In genomic region chr7:16344598-16344997, GRCm38 (mm10) we compare ENCODE assay signal across 18 mouse cellular contexts. TPM values are rescaled to one million over a fixed set of nuclear protein-coding genes. Genes with fewer than 3 reads are reported as not detected.
DNase-seq lines count a peak whose midpoint lies in the region; ATAC-seq and TF ChIP-seq lines count a peak whose summit lies in the region.
"Had no signal": no experiment of that assay in that cellular context is flagged by ENCODE, and none has a peak within 500 bp of the region (broad histone marks: within the 10 kb centered on the region; RNA-seq: fewer than 3 reads in every experiment).

No protein-coding gene starts in this region.

- no peak overlapping the region for H3K9ac ChIP-seq in midbrain, postnatal 0 days (replicated peaks; ENCODE audit: low read length, poor library complexity, severe bottlenecking)
- no peak overlapping the region; the same call in 1 of the 2 replicates for H3K9ac ChIP-seq in midbrain, embryonic 13.5 days (replicated peaks)
- H3K9ac ChIP-seq: embryonic facial prominence, embryonic 12.5 days; forebrain, embryonic 13.5 days; forebrain, embryonic 15.5 days had no signal

- no peak for ATAC-seq in midbrain, postnatal 0 days (ENCODE audit: low FRiP score)
- ATAC-seq in midbrain, embryonic 13.5 days: no peak
- ATAC-seq: forebrain, embryonic 13.5 days; forebrain, embryonic 15.5 days had no signal

- no peak overlapping the region for H3K27ac ChIP-seq in midbrain, postnatal 0 days (ENCODE audit: low read depth, low read length)
- H3K27ac ChIP-seq in midbrain, embryonic 13.5 days: no peak overlapping the region
- H3K27ac ChIP-seq: embryonic facial prominence, embryonic 10.5 days; embryonic facial prominence, embryonic 12.5 days; forebrain, embryonic 13.5 days; forebrain, embryonic 15.5 days had no signal

- 73% methylated on average over 3 of the region's 3 CpGs for WGBS in midbrain, postnatal 0 days
- 80% methylated on average over 3 of the region's 3 CpGs for WGBS in midbrain, embryonic 13.5 days

- no peaks in the 10 kb centered on the region for H3K9me3 ChIP-seq in midbrain, postnatal 0 days (ENCODE audit: low read length)
- H3K9me3 ChIP-seq in midbrain, embryonic 13.5 days: no peaks in the 10 kb centered on the region
- H3K9me3 ChIP-seq: embryonic facial prominence, embryonic 10.5 days; embryonic facial prominence, embryonic 12.5 days; forebrain, embryonic 13.5 days; forebrain, embryonic 15.5 days had no signal

- no peak overlapping the region for H3K4me3 ChIP-seq in midbrain, postnatal 0 days (ENCODE audit: low read depth, low read length)
- H3K4me3 ChIP-seq in midbrain, embryonic 13.5 days (replicated peaks): no peak overlapping the region
- no peak overlapping the region for H3K4me3 ChIP-seq in myocyte
- H3K4me3 ChIP-seq: embryonic facial prominence, embryonic 10.5 days; embryonic facial prominence, embryonic 12.5 days; forebrain, embryonic 13.5 days; forebrain, embryonic 15.5 days had no signal

- TF ChIP-seq CTCF in midbrain, postnatal 0 days (IDR thresholded peaks at IDR 0.05): no peak

- DNase-seq in layer of hippocampus, adult 9-11 months: peak; percentile 14
- no peak for DNase-seq in layer of hippocampus, adult 18-20 months (ENCODE audit: low spot score in 2 of 2)
- DNase-seq in midbrain, postnatal 0 days (ENCODE audit: low spot score): peak; percentile 9
- DNase-seq in brain, adult 2 months (ENCODE audit: low read depth, low spot score): peak; percentile 32
- no peak for DNase-seq in gastrocnemius, postnatal 25 days
- DNase-seq: adrenal gland, adult 2 months; adrenal gland, postnatal 10 days; adrenal gland, postnatal 25 days; cerebellum, adult 11-12 months; cerebellum, adult 2 months; cerebellum, adult 9-10 months; cerebellum, postnatal 25 days had no signal

- 0 out of 2 replicates have a peak, but pooled peaks cover 18% of the 10 kb centered on the region for H3K36me3 ChIP-seq in midbrain, postnatal 0 days (ENCODE audit: insufficient read depth, low read length)
- H3K36me3 ChIP-seq in midbrain, embryonic 13.5 days: peaks cover 30% of the 10 kb centered on the region
- H3K36me3 ChIP-seq in myocyte (ENCODE audit: control insufficient read depth, insufficient read depth): peaks cover 11% of the 10 kb centered on the region

- no peaks in the 10 kb centered on the region for H3K27me3 ChIP-seq in midbrain, postnatal 0 days (ENCODE audit: insufficient read depth, low read length)
- no peaks in the 10 kb centered on the region for H3K27me3 ChIP-seq in midbrain, embryonic 13.5 days
- H3K27me3 ChIP-seq in myocyte (ENCODE audit: control insufficient read depth, insufficient read depth, insufficient read length): no peaks in the 10 kb centered on the region
- H3K27me3 ChIP-seq: embryonic facial prominence, embryonic 12.5 days; forebrain, embryonic 13.5 days; forebrain, embryonic 15.5 days had no signal

- H3ac ChIP-seq in myocyte (ENCODE audit: control insufficient read depth, insufficient read length): no peak overlapping the region

- peaks cover 28% of the 10 kb centered on the region for H3K79me2 ChIP-seq in myocyte (ENCODE audit: control insufficient read depth, insufficient read depth)

- no peak overlapping the region for H3K4me2 ChIP-seq in midbrain, postnatal 0 days (ENCODE audit: low read depth, low read length, poor library complexity, severe bottlenecking)
- H3K4me2 ChIP-seq in midbrain, embryonic 13.5 days (replicated peaks): no peak overlapping the region
- no peak overlapping the region for H3K4me2 ChIP-seq in myocyte (ENCODE audit: low read depth)
- H3K4me2 ChIP-seq: embryonic facial prominence, embryonic 12.5 days; forebrain, embryonic 13.5 days; forebrain, embryonic 15.5 days had no signal

- no peak for TF ChIP-seq POLR2A in myocyte (IDR thresholded peaks at IDR 0.05; ENCODE audit: insufficient read length, low read depth)

- no peaks in the 10 kb centered on the region for H3K4me1 ChIP-seq in midbrain, postnatal 0 days (ENCODE audit: insufficient read depth, low read length)
- H3K4me1 ChIP-seq in midbrain, embryonic 13.5 days (replicated peaks): no peaks in the 10 kb centered on the region
- H3K4me1 ChIP-seq: embryonic facial prominence, embryonic 10.5 days; embryonic facial prominence, embryonic 12.5 days; forebrain, embryonic 13.5 days; forebrain, embryonic 15.5 days had no signal

TF ChIP-seq in myocyte, 11 proteins besides CTCF, POLR2A, EP300 and RAD21:
- no peak for TF ChIP-seq TCF3 (IDR thresholded peaks at IDR 0.05; ENCODE audit: insufficient read length, low read depth)
- no peak for TF ChIP-seq MAX (IDR thresholded peaks at IDR 0.05; ENCODE audit: low read depth)
- TF ChIP-seq MYOG (IDR thresholded peaks at IDR 0.05; ENCODE audit: control insufficient read depth in 1 of 3, insufficient read depth in 1 of 3, insufficient read length in 2 of 3, low read depth in 2 of 3): peak; percentile 22 to 77 (median 39)
- peak in 2 of 3 experiments; percentile 35 to 73 for TF ChIP-seq MYOD1 (IDR thresholded peaks at IDR 0.05; ENCODE audit: control insufficient read depth in 1 of 3, insufficient read length in 2 of 3, low read depth in 2 of 3)
- peak; percentile 20 for TF ChIP-seq TCF12 (IDR thresholded peaks at IDR 0.05; ENCODE audit: insufficient read depth, poor library complexity, severe bottlenecking)
TF ChIP-seq in myocyte: peak in this region for 3.

RNA-seq across cellular contexts. Expression of gene Bbc3, which starts 36.4 kb away (rescaled TPM):
- 10 to 100 TPM in 1 of 2 experiments, 1 to 10 TPM in 1; 8.2 to 12.4 TPM for total RNA-seq in layer of hippocampus, adult 18-20 months (2021)
- total RNA-seq in midbrain, postnatal 0 days (2014; rRNA removed): 45.1 and 50.6 TPM in 2 replicates
- polyA plus RNA-seq in midbrain, postnatal 0 days (2015; fragmentation: Nextera tagmentation; extraction: Ambion mirVana): 38.9 and 39.0 TPM in 2 replicates
- 23.1 and 25.5 TPM in 2 replicates for polyA plus RNA-seq in midbrain, embryonic 13.5 days (2015; fragmentation: Nextera tagmentation; extraction: Ambion mirVana)
- 34.6 TPM for polyA plus RNA-seq in myocyte (2012; fragmentation: generic; extraction: Trizol)
- total RNA-seq in gastrocnemius, postnatal 25 days (2021): 1 to 10 TPM; 1.7 to 2.4 TPM

RNA-seq across cellular contexts. Expression of gene Sae1, which starts 43.0 kb away (rescaled TPM):
- total RNA-seq in layer of hippocampus, adult 18-20 months (2021): 100 to 1,000 TPM in 1 of 2 experiments, 10 to 100 TPM in 1; 95.4 to 100 TPM
- 84.6 and 98.2 TPM in 2 replicates for total RNA-seq in midbrain, postnatal 0 days (2014; rRNA removed)
- 195 and 199 TPM in 2 replicates for polyA plus RNA-seq in midbrain, postnatal 0 days (2015; fragmentation: Nextera tagmentation; extraction: Ambion mirVana)
- polyA plus RNA-seq in midbrain, embryonic 13.5 days (2015; fragmentation: Nextera tagmentation; extraction: Ambion mirVana): 267 and 272 TPM in 2 replicates
- 169 TPM for polyA plus RNA-seq in myocyte (2012; fragmentation: generic; extraction: Trizol)
- total RNA-seq in gastrocnemius, postnatal 25 days (2021): 10 to 100 TPM; 25.2 to 26.4 TPM

RNA-seq across cellular contexts. Expression of gene Zc3h4, which starts 56.1 kb away (rescaled TPM):
- total RNA-seq in layer of hippocampus, adult 18-20 months (2021): 10 to 100 TPM; 55.9 to 56.9 TPM
- 38.4 and 41.1 TPM in 2 replicates for total RNA-seq in midbrain, postnatal 0 days (2014; rRNA removed)
- polyA plus RNA-seq in midbrain, postnatal 0 days (2015; fragmentation: Nextera tagmentation; extraction: Ambion mirVana): 9.2 and 9.7 TPM in 2 replicates
- polyA plus RNA-seq in midbrain, embryonic 13.5 days (2015; fragmentation: Nextera tagmentation; extraction: Ambion mirVana): 18.2 and 22.1 TPM in 2 replicates
- 24.8 TPM for polyA plus RNA-seq in myocyte (2012; fragmentation: generic; extraction: Trizol)
- total RNA-seq in gastrocnemius, postnatal 25 days (2021): 10 to 100 TPM; 22.4 to 25.6 TPM

RNA-seq across cellular contexts. Expression of gene Ccdc9, which starts 58.0 kb away (rescaled TPM):
- 10 to 100 TPM; 72.4 to 80.2 TPM for total RNA-seq in layer of hippocampus, adult 18-20 months (2021)
- total RNA-seq in midbrain, postnatal 0 days (2014; rRNA removed): 31.5 and 35.0 TPM in 2 replicates
- 12.7 and 13.6 TPM in 2 replicates for polyA plus RNA-seq in midbrain, postnatal 0 days (2015; fragmentation: Nextera tagmentation; extraction: Ambion mirVana)
- polyA plus RNA-seq in midbrain, embryonic 13.5 days (2015; fragmentation: Nextera tagmentation; extraction: Ambion mirVana): 22.5 and 39.4 TPM in 2 replicates
- 48.4 TPM for polyA plus RNA-seq in myocyte (2012; fragmentation: generic; extraction: Trizol)
- total RNA-seq in gastrocnemius, postnatal 25 days (2021): 10 to 100 TPM; 29.1 to 36.9 TPM

Comparison
In these comparisons a context has a peak if more than half of its experiments do, and no peak if none do; other contexts are left out.
1. DNase-seq: peak in layer of hippocampus, adult 9-11 months (single experiment), midbrain, postnatal 0 days (single experiment) and brain, adult 2 months (single experiment); none in layer of hippocampus, adult 18-20 months (0 of 2) and gastrocnemius, postnatal 25 days (single experiment).